Mouse (Mus musculus): ENCODE results near the gene Tgm7. TPM values are rescaled to one million over a fixed set of nuclear protein-coding genes. Genes with fewer than 3 reads are reported as not detected.
"Not testable (repeated sequence)": the region's sequence is repeated elsewhere in the genome, so short reads cannot be mapped to it uniquely, and the experiment has no call there.

Gene Tgm7
- polyA plus RNA-seq, 1 experiment from 2014 or later: not detected

DNA sequence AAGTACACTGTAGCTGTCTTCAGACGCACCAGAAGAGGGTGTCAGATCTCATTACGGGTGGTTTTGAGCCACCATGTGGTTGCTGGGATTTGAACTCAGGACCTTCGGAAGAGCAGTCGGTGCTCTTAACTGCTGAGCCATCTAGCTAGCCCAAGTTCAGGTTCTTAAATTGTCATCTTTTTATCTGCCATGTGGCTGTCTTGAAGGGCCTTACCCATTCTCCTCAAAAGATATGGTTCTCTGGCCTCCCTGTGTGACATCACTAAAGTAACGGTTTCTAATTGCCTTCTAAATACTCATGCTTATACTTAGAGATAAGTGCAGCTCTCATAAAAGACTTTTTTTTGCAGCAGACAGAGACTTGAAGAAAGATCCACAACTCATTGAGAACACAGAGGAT is 16.7 kb upstream of the Tgm7 start:
- not testable (repeated sequence) for H3K9me3 ChIP-seq; H3K9ac ChIP-seq; ATAC-seq (ENCODE audit: insufficient number of reproducible peaks, insufficient read depth, low FRiP score, low TSS enrichment, low read depth); H3K36me3 ChIP-seq; H3K27ac ChIP-seq; H3K4me1 ChIP-seq; H3K4me3 ChIP-seq; H3K4me2 ChIP-seq; H3K27me3 ChIP-seq
- 94% methylated on average over 5 of the region's 5 CpGs for WGBS

DNA sequence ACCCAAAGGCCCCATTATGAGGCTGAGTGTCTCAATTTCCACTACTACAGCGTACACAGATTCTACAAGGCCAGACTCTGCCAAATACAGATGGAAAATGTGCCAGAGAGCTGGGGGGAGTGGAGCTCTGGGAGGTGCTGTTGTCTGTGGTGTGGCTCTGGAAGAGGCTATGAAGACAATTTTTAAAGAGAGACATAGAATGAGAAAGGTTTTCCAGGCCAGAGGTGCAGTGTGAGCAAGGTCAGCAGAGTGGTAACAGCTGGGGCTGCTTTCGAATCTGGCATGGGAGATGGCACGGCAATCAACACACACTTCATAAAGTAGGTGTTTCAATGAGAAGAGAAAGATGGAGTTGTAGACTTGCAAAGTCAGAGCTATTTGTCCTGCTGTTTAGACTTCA is 9.7 kb upstream of the Tgm7 start:
- Histone ChIP-seq H3K27me3 (no peaks in the 10 kb centered on the region), H3K4me1 (no peaks in the 10 kb centered on the region), H3K4me3 (no peak overlapping the region), H3K4me2 (no peak overlapping the region), H3K36me3 (no peaks in the 10 kb centered on the region), H3K27ac (no peak overlapping the region), H3K9ac (no peak overlapping the region), H3K9me3 (no peaks in the 10 kb centered on the region)
- no peak for ATAC-seq (ENCODE audit: insufficient number of reproducible peaks, insufficient read depth, low FRiP score, low TSS enrichment, low read depth)
- WGBS: 84% methylated on average over 3 of the region's 3 CpGs

DNA sequence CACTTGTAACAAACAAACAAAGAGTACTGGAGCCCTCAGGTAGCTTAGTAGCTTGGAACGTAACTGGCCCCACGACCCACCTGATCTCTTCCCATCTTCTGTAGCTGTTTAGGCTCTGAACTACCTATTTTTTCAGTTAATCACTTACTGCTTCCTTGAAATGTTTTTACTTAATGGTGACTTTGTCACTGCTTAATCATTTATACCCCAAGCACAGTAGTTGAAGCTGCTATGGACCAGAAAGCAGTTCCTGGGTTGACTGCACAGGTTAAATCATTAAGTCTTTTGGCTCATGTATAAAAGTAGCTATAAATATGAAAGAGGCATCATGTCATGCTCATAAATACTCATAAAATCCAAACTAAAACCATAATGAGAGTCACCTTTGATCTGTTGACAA is 5.8 kb upstream of the Tgm7 start:
- Histone ChIP-seq H3K9me3 (no peaks in the 10 kb centered on the region), H3K4me1 (no peaks in the 10 kb centered on the region), H3K4me3 (no peak overlapping the region), H3K27me3 (no peaks in the 10 kb centered on the region), H3K9ac (no peak overlapping the region), H3K4me2 (no peak overlapping the region), H3K36me3 (no peaks in the 10 kb centered on the region), H3K27ac (no peak overlapping the region)
- no peak for ATAC-seq (ENCODE audit: insufficient number of reproducible peaks, insufficient read depth, low FRiP score, low TSS enrichment, low read depth)
- WGBS: 84% methylated on average over 2 of the region's 2 CpGs

DNA sequence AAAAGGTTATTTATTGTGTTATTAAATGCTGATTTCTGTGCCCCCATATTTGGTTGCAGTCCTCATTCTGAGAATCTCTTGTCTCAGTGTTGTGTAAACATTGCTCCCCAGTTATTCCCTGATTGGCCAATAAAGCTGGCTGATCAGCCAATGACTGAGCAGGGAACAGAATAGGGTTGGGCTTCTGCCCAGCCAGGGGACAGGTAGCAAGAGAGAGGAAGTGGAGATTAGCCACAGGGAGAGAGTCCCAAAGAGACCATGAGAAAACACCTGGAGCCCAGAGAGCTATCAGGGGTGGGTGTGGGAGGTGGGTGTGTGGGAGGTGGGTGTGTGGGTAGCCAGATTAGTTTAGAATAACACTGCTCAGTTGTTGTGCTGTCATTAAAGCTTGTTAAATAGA is 3.7 kb downstream of the Tgm7 start:
- H3K4me2 ChIP-seq: no peak overlapping the region
- no peaks in the 10 kb centered on the region for H3K27me3 ChIP-seq
- H3K9me3 ChIP-seq: no peaks in the 10 kb centered on the region
- no peak overlapping the region for H3K9ac ChIP-seq
- no peak overlapping the region for H3K27ac ChIP-seq
- no peaks in the 10 kb centered on the region for H3K36me3 ChIP-seq
- H3K4me3 ChIP-seq: no peak overlapping the region
- ATAC-seq (ENCODE audit: insufficient number of reproducible peaks, insufficient read depth, low FRiP score, low TSS enrichment, low read depth): no peak
- H3K4me1 ChIP-seq: no peaks in the 10 kb centered on the region

DNA sequence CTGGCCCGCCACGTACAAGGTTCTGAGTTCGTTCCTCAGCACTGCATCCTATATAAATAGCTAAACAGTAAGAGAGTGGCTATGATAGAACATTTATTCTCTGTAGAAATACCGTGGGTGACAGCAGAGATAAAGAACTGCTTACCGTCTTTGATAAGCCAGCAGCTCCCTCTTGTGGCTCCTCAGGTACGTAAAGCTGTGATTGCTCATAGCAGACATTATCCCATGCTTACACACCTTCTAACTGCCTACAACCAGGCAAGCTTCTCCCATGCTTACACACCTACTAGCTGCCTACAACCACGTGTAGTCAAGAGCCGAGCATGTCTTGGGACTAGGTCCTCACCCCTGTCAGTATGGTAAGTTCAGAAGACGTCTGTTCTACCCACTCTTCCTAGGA is 7.5 kb downstream of the Tgm7 start:
- Histone ChIP-seq H3K4me2 (no peak overlapping the region), H3K36me3 (no peaks in the 10 kb centered on the region), H3K27me3 (no peaks in the 10 kb centered on the region), H3K27ac (no peak overlapping the region), H3K4me3 (no peak overlapping the region), H3K9ac (no peak overlapping the region), H3K4me1 (no peaks in the 10 kb centered on the region), H3K9me3 (no peaks in the 10 kb centered on the region)
- WGBS: 26% methylated on average over 9 of the region's 9 CpGs
- no peak for ATAC-seq (ENCODE audit: insufficient number of reproducible peaks, insufficient read depth, low FRiP score, low TSS enrichment, low read depth)

DNA sequence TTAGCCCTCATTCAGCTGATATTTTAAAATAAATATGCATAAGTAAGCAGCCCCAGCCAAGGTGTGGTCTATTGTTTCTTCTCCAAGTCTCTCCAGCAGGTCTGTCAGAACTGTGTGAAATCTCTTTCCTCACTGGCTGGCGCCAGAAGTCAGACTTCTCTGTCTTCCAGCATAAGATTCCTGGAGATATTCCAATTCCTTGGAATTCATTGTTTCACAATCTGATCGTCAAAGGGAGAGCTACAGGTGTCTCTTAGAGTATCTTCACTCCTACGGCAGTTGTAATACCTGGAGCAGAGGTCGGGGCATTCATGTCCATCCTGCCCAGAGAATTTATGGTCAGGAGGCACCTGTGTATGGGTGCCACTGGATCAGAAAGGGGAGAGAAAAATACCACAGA is 19.8 kb downstream of the Tgm7 start:
- Histone ChIP-seq H3K4me1 (no peaks in the 10 kb centered on the region), H3K27ac (no peak overlapping the region), H3K27me3 (no peaks in the 10 kb centered on the region), H3K36me3 (no peaks in the 10 kb centered on the region), H3K9me3 (no peaks in the 10 kb centered on the region), H3K9ac (no peak overlapping the region), H3K4me3 (no peak overlapping the region), H3K4me2 (no peak overlapping the region)
- no peak for ATAC-seq (ENCODE audit: insufficient number of reproducible peaks, insufficient read depth, low FRiP score, low TSS enrichment, low read depth)
- WGBS: 69% methylated on average over 4 of the region's 4 CpGs

DNA sequence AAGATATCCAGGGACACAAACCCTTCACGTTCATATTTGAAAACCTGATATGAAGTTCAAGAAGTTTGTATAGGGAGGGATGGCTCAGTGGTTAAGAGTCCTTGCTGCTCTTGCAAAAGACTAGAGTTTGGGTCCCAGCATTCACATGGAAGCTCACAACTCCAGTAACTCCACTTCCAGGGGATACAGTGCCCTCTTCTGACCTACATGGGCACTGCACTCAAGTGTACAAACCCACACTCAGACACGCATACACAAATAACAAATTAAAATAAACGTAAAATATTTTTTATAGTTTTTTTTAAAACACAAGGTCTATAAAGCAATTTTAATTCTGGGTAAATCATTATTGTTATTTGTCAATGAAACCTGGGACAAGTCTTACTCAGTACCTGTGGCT is 21.1 kb downstream of the Tgm7 start:
- no peak for ATAC-seq (ENCODE audit: insufficient number of reproducible peaks, insufficient read depth, low FRiP score, low TSS enrichment, low read depth)

DNA sequence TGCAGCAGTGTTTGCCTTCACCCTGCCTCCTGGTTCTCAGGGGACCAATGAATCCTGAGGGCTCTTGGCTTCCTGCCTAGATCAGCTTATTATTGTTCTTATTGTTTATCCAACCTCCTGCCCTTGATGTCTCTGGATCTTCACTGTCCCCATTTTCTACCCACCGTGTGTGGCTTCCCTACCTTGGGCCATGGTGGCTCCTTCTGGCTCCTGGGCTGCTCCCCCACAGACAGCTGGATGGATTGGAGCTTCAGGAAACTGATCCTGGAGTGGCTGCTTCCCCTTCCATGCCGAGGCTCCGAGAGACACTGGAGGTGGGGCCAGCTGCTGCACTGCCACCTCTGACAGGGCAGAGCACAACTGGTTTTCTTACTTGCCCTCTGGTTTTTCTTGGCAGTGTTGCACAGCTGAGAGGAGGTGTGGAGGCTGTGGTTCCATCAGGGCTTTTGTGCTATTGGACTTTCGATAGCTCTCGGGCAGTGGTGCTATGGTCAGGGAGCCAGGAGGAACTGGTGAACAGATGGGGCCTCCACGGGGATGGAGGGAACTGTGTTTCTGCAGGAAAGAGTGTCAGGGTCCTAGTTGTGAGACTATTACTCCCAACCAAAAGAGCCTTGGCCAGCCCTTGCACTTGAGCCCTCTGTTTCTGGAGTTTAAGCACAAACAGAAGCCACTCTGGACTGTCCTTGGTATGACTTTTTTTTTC is 24.0 kb downstream of the Tgm7 start, which contains the start of gene Tgm5:
Tgm5 (minus strand) TSS at position 362 of the 706 bp plus-strand sequence.
- H3K4me3 ChIP-seq: no peak within 1 kb of the TSS
- no peaks in the 10 kb centered on the region for H3K27me3 ChIP-seq
- H3K36me3 ChIP-seq: no peaks in the 10 kb centered on the region
- no peaks in the 10 kb centered on the region for H3K4me1 ChIP-seq
- no peak within 1 kb of the TSS for H3K9ac ChIP-seq
- no peak within 1 kb of the TSS for H3K4me2 ChIP-seq
- 58% methylated on average over 6 of the region's 6 CpGs for WGBS
- no peak within 1 kb of the TSS for H3K27ac ChIP-seq
- ATAC-seq (ENCODE audit: insufficient number of reproducible peaks, insufficient read depth, low FRiP score, low TSS enrichment, low read depth): no peak
- no peaks in the 10 kb centered on the region; the same call in 1 of the 2 replicates for H3K9me3 ChIP-seq

More for the DNA sequence above, 21.1 kb downstream of the Tgm7 start:
- H3K9me3 ChIP-seq: no peaks in the 10 kb centered on the region
- H3K36me3 ChIP-seq: no peaks in the 10 kb centered on the region
- no peaks in the 10 kb centered on the region for H3K27me3 ChIP-seq
- no peak overlapping the region for H3K9ac ChIP-seq
- no peak overlapping the region for H3K4me2 ChIP-seq
- WGBS: 90% methylated on average over 3 of the region's 3 CpGs
- H3K27ac ChIP-seq: no peak overlapping the region
- no peak overlapping the region for H3K4me3 ChIP-seq
- H3K4me1 ChIP-seq: no peaks in the 10 kb centered on the region

DNA sequence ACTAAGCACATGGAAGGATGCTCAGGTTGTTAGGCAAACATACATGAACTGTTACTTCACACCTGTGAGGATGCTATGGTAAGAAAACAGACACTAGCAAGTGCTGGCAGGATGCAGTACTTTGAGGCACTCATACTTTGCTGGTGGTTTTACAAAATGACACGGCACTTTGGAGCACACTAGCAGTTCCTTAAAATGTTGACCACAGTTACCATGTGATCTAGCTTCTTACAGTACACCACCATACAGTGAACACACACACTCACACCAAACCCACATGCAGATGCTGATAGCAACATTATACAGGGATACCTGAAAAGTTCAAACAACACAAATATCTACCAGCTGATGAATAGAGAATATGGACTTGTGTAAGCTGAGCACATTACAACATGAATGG is 27.0 kb downstream of the Tgm7 start:
- Histone ChIP-seq H3K36me3 (no peaks in the 10 kb centered on the region), H3K4me1 (no peaks in the 10 kb centered on the region)
- 73% methylated on average over 1 of the region's 1 CpGs for WGBS

DNA sequence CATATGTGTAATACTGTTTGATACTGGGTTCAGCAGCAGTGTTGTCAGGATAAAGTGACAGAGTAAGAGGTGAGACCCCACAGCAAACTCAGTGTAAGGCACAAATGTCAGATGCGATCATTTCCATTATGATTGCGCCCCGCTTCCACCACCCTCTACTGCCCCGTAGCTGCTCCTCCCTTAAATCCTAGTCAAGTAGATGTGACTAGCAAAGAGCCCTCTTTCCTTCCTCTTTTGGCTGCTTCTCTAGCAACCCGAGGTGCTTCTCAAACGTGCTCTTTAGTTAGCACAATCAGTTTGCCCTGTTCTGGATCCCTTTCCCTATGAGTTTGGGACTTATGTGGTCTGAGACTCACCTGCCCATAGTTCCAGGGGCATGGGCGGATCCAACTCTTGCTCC is 34.8 kb downstream of the Tgm7 start:
- Histone ChIP-seq H3K4me1 (no peaks in the 10 kb centered on the region), H3K9ac (no peak overlapping the region), H3K27me3 (no peaks in the 10 kb centered on the region), H3K9me3 (no peaks in the 10 kb centered on the region), H3K4me3 (no peak overlapping the region), H3K36me3 (no peaks in the 10 kb centered on the region), H3K27ac (no peak overlapping the region), H3K4me2 (no peak overlapping the region)
- WGBS: 80% methylated on average over 7 of the region's 7 CpGs
- no peak for ATAC-seq (ENCODE audit: insufficient number of reproducible peaks, insufficient read depth, low FRiP score, low TSS enrichment, low read depth)

More for the DNA sequence above, 27.0 kb downstream of the Tgm7 start:
- H3K9me3 ChIP-seq: no peaks in the 10 kb centered on the region; the same call in 1 of the 2 replicates
- H3K4me2 ChIP-seq: no peak overlapping the region
- no peak overlapping the region for H3K9ac ChIP-seq
- H3K27me3 ChIP-seq: no peaks in the 10 kb centered on the region
- H3K27ac ChIP-seq: no peak overlapping the region
- no peak for ATAC-seq (ENCODE audit: insufficient number of reproducible peaks, insufficient read depth, low FRiP score, low TSS enrichment, low read depth)
- no peak overlapping the region for H3K4me3 ChIP-seq

DNA sequence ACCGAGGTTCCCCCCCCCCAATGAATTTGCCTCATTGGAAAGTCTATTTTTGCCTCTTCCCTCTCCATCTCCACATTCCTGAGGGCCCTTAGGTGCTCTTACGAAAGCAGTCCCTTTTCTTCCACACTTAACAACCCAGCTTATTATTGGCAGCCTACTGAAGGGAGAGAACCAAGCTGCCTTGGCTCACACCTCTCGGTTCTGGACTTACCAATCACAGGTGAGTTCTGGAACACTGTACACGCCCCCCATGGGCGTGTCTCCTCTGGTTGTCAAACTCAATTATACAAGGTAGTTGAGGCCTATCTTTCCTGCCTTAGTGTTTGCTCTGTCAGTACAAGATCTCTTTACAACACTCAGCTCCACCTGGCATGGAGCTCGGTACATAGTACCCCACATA is 37.7 kb downstream of the Tgm7 start:
- H3K4me2 ChIP-seq: no peak overlapping the region
- H3K9ac ChIP-seq: no peak overlapping the region
- no peak for ATAC-seq (ENCODE audit: insufficient number of reproducible peaks, insufficient read depth, low FRiP score, low TSS enrichment, low read depth)
- 76% methylated on average over 6 of the region's 6 CpGs for WGBS
- no peak overlapping the region for H3K27ac ChIP-seq
- H3K27me3 ChIP-seq: no peaks in the 10 kb centered on the region
- no peak overlapping the region for H3K4me3 ChIP-seq
- no peaks in the 10 kb centered on the region for H3K4me1 ChIP-seq
- no peaks in the 10 kb centered on the region for H3K9me3 ChIP-seq
- H3K36me3 ChIP-seq: no peaks in the 10 kb centered on the region

DNA sequence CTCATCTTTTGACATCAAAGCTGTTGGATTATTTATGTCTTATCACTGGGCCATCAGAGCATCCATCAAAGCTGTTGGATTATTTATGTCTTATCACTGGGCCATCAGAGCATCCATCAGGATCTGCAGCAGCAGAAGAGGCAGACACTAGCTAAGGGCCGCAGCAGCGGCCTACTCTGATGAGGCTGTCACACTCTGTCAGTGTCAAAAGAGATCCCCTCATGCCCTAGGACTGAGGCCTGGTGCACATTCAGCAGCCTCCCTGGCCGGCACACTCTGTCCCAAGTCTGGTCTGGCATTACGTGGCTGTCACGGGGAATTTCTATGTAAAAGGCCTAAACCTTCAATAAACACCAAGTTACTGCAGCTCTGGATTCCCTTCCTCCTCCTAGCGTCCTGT is 40.1 kb downstream of the Tgm7 start:
- H3K4me1 ChIP-seq: no peaks in the 10 kb centered on the region
- no peaks in the 10 kb centered on the region for H3K27me3 ChIP-seq
- H3K4me2 ChIP-seq: no peak overlapping the region
- H3K27ac ChIP-seq: no peak overlapping the region
- H3K36me3 ChIP-seq: no peaks in the 10 kb centered on the region
- no peak overlapping the region for H3K9ac ChIP-seq
- no peaks in the 10 kb centered on the region for H3K9me3 ChIP-seq
- no peak overlapping the region for H3K4me3 ChIP-seq
- ATAC-seq (ENCODE audit: insufficient number of reproducible peaks, insufficient read depth, low FRiP score, low TSS enrichment, low read depth): no peak
- WGBS: 62% methylated on average over 6 of the region's 6 CpGs
